Mouse (Mus musculus) small intestine, adult 2 months (tissue): Measurements from ENCODE around the gene Krtap5-1. TPM values are rescaled to one million over a fixed set of nuclear protein-coding genes. Genes with fewer than 3 reads are reported as not detected.
"Not testable (repeated sequence)": the region's sequence is repeated elsewhere in the genome, so short reads cannot be mapped to it uniquely, and the experiment has no call there.

Experiments used
- H3K27ac ChIP-seq: fragments of 200-500 bp; 2 replicates; pipeline ENCODE4 v1.5.1; 2012; ENCODE audit warnings: low read depth, low read length, control low read depth, inconsistent platforms; ENCODE audit not compliant: insufficient read depth
- H3K27me3 ChIP-seq: fragments of 200-500 bp; 2 replicates; pipeline ENCODE4 v1.6.1; 2012; ENCODE audit warnings: mild to moderate bottlenecking, moderate library complexity, low read length, inconsistent platforms; ENCODE audit not compliant: control insufficient read depth, insufficient read depth
- H3K36me3 ChIP-seq: fragments of 200-500 bp; 2 replicates; pipeline ENCODE4 v1.6.1; 2012; ENCODE audit warnings: mild to moderate bottlenecking, low read length, control low read depth, inconsistent platforms; ENCODE audit not compliant: control insufficient read depth, insufficient read depth
- H3K4me1 ChIP-seq: fragments of 200-500 bp; 2 replicates; pipeline ENCODE4 v1.6.1; 2012; ENCODE audit warnings: low read length, inconsistent platforms, mixed read lengths; ENCODE audit not compliant: control insufficient read depth, insufficient read depth, insufficient read length
- H3K4me3 ChIP-seq: fragments of 200-500 bp; 2 replicates; pipeline ENCODE4 v1.5.1; 2012; ENCODE audit warnings: low read depth, mild to moderate bottlenecking, control low read depth, inconsistent platforms, low read length, moderate library complexity
- CTCF ChIP-seq: fragments of 200-500 bp; IDR thresholded peaks from 2 replicates; pipeline ENCODE4 v1.5.1; 2012; ENCODE audit warnings: low read depth, mild to moderate bottlenecking, control low read depth, inconsistent platforms, low read length, moderate library complexity, mixed read lengths; ENCODE audit not compliant: insufficient replicate concordance, insufficient read length; ENCODE audit errors: extremely low read depth
- POLR2A ChIP-seq: fragments of 200-500 bp; IDR thresholded peaks from 2 replicates; pipeline ENCODE4 v1.6.1; 2012; ENCODE audit warnings: low read depth, mild to moderate bottlenecking, control low read depth, inconsistent platforms, low read length, moderate library complexity
- WGBS: fragments of 180-500 bp; shearing (Covaris S2); methylation state at CpG from one replicate; pipeline ENCODE4 v1.1.7; 2018; 5-methylcytosine and 5-hydroxymethylcytosine counted together
- polyA plus RNA-seq: library from polyadenylated mRNA; depleted of rRNA; stranded (reverse); fragments of >200 nt; gene quantifications from 2 replicates; pipeline ENCODE4 v1.2.3, GENCODE M21; 2012

Gene Krtap5-1
- polyA plus RNA-seq, 1 experiment, result not detected

GRCm38 (mm10) chr7:142330271-142330724 is 33.4 kb upstream of the Krtap5-1 start:
- H3K36me3 ChIP-seq, result no peaks in the 10 kb centered on the region
- H3K4me3 ChIP-seq, result no peak overlapping the region
- no peaks in the 10 kb centered on the region for H3K27me3 ChIP-seq
- H3K4me1 ChIP-seq, result no peaks in the 10 kb centered on the region
- whole genome bisulfite sequencing, result 49% methylated on average over 9 of the region's 9 CpGs
- H3K27ac ChIP-seq, result no peak overlapping the region
- TF ChIP-seq CTCF (no peak), POLR2A (no peak)

GRCm38 (mm10) chr7:142328507-142328906 is 31.6 kb upstream of the Krtap5-1 start:
- TF ChIP-seq POLR2A, result no peak
- no peak for TF ChIP-seq CTCF
- 50% methylated on average over 3 of the region's 3 CpGs for WGBS
- H3K4me1 ChIP-seq, result no peaks in the 10 kb centered on the region
- no peaks in the 10 kb centered on the region for H3K27me3 ChIP-seq
- no peak overlapping the region for H3K4me3 ChIP-seq
- no peak overlapping the region for H3K27ac ChIP-seq
- H3K36me3 ChIP-seq, result no peaks in the 10 kb centered on the region

GRCm38 (mm10) chr7:142326714-142327445 is 30.0 kb upstream of the Krtap5-1 start:
- no peak for TF ChIP-seq POLR2A
- no peak for TF ChIP-seq CTCF
- WGBS, result 46% methylated on average over 9 of the region's 9 CpGs
- H3K4me1 ChIP-seq, result no peaks in the 10 kb centered on the region

GRCm38 (mm10) chr7:142323396-142324117 is 26.6 kb upstream of the Krtap5-1 start:
- 74% methylated on average over 12 of the region's 12 CpGs for WGBS
- no peak overlapping the region for H3K27ac ChIP-seq
- TF ChIP-seq POLR2A (no peak), CTCF (no peak)
- H3K4me3 ChIP-seq, result no peak overlapping the region
- H3K36me3 ChIP-seq, result no peaks in the 10 kb centered on the region
- no peaks in the 10 kb centered on the region for H3K27me3 ChIP-seq
- H3K4me1 ChIP-seq, result no peaks in the 10 kb centered on the region

More at GRCm38 (mm10) chr7:142326714-142327445, 30.0 kb upstream of the Krtap5-1 start:
- Histone ChIP-seq H3K27ac (no peak overlapping the region), H3K27me3 (no peaks in the 10 kb centered on the region), H3K36me3 (no peaks in the 10 kb centered on the region), H3K4me3 (no peak overlapping the region)

- no peak overlapping the region for H3K27ac ChIP-seq
- no peaks in the 10 kb centered on the region for H3K36me3 ChIP-seq
- no peak overlapping the region for H3K4me3 ChIP-seq
- 87% methylated on average over 6 of the region's 6 CpGs for WGBS
- TF ChIP-seq POLR2A, result no peak
- no peak for TF ChIP-seq CTCF
- H3K27me3 ChIP-seq, result no peaks in the 10 kb centered on the region
- no peaks in the 10 kb centered on the region for H3K4me1 ChIP-seq
These were observed 25.7 kb upstream of the Krtap5-1 start for GRCm38 (mm10) chr7:142322641-142323040.

- H3K27me3 ChIP-seq, H3K4me3 ChIP-seq, H3K27ac ChIP-seq, H3K36me3 ChIP-seq, H3K4me1 ChIP-seq: not testable (repeated sequence)
- 90% methylated on average over 6 of the region's 10 CpGs for WGBS
These were observed 24.9 kb upstream of the Krtap5-1 start for GRCm38 (mm10) chr7:142321637-142322306.

- no peak overlapping the region for H3K27ac ChIP-seq
- no peak for TF ChIP-seq POLR2A
- no peak for TF ChIP-seq CTCF
- 49% methylated on average over 2 of the region's 2 CpGs for WGBS
- H3K4me1 ChIP-seq, result no peaks in the 10 kb centered on the region
- no peaks in the 10 kb centered on the region for H3K36me3 ChIP-seq
- H3K4me3 ChIP-seq, result no peak overlapping the region
- H3K27me3 ChIP-seq, result no peaks in the 10 kb centered on the region
These were observed 24.0 kb upstream of the Krtap5-1 start for GRCm38 (mm10) chr7:142320906-142321305.
